Mouse (Mus musculus): ENCODE measurements around the gene Zbtb8a.
"Not testable (repeated sequence)": the region's sequence is repeated elsewhere in the genome, so short reads cannot be mapped to it uniquely, and the experiment has no call there.

The Zbtb8a gene

GRCm38 (mm10) chr4:129376961-129377545 lies 863 bp downstream of the Zbtb8a start:
- peak; percentile 31 to 33 for DNase-seq (ENCODE audit: low spot score in 2 of 2)

- DNase-seq (ENCODE audit: low spot score in 2 of 2), result no peak
Measured at GRCm38 (mm10) chr4:129375821-129376220, 2.1 kb downstream of the Zbtb8a start.

- no peak for DNase-seq (ENCODE audit: low spot score in 2 of 2)
Measured at GRCm38 (mm10) chr4:129375000-129375399, 2.9 kb downstream of the Zbtb8a start.

- DNase-seq (ENCODE audit: low spot score in 2 of 2), result no peak
Measured at GRCm38 (mm10) chr4:129374219-129374755, 3.6 kb downstream of the Zbtb8a start.

GRCm38 (mm10) chr4:129373202-129373976 lies 4.5 kb downstream of the Zbtb8a start:
- no peak for DNase-seq (ENCODE audit: low spot score in 2 of 2)

- no peak for DNase-seq (ENCODE audit: low spot score in 2 of 2)
Measured at GRCm38 (mm10) chr4:129371391-129371790, 6.5 kb downstream of the Zbtb8a start.

- DNase-seq (ENCODE audit: low spot score in 2 of 2), result no peak
Measured at GRCm38 (mm10) chr4:129365224-129365623, 12.7 kb downstream of the Zbtb8a start.

GRCm38 (mm10) chr4:129364379-129364778 lies 13.5 kb downstream of the Zbtb8a start:
- DNase-seq (ENCODE audit: low spot score in 2 of 2), result no peak

- DNase-seq (ENCODE audit: low spot score in 2 of 2), result no peak
Measured at GRCm38 (mm10) chr4:129363463-129363862, 14.5 kb downstream of the Zbtb8a start.

GRCm38 (mm10) chr4:129362771-129363170 lies 15.1 kb downstream of the Zbtb8a start:
- DNase-seq (ENCODE audit: low spot score in 2 of 2), result no peak

- DNase-seq (ENCODE audit: low spot score in 2 of 2), result not testable (repeated sequence)
Measured at GRCm38 (mm10) chr4:129362238-129362637, 15.7 kb downstream of the Zbtb8a start.

GRCm38 (mm10) chr4:129357613-129358163 lies 20.2 kb downstream of the Zbtb8a start:
- DNase-seq (ENCODE audit: low spot score in 2 of 2), result no peak

- DNase-seq (ENCODE audit: low spot score in 2 of 2), result no peak
Measured at GRCm38 (mm10) chr4:129354236-129354635, 23.7 kb downstream of the Zbtb8a start.

GRCm38 (mm10) chr4:129353176-129353575 lies 24.7 kb downstream of the Zbtb8a start:
- DNase-seq (ENCODE audit: low spot score in 2 of 2), result no peak

GRCm38 (mm10) chr4:129351111-129351510 lies 26.8 kb downstream of the Zbtb8a start:
- DNase-seq (ENCODE audit: low spot score in 2 of 2), result no peak

- peak; percentile 57 to 78 for DNase-seq (ENCODE audit: low spot score in 2 of 2)
Measured at GRCm38 (mm10) chr4:129350644-129351043, 27.3 kb downstream of the Zbtb8a start.

GRCm38 (mm10) chr4:129346481-129347154 lies 31.3 kb downstream of the Zbtb8a start:
- no peak for DNase-seq (ENCODE audit: low spot score in 2 of 2)

GRCm38 (mm10) chr4:129342705-129343104 lies 35.2 kb downstream of the Zbtb8a start:
- DNase-seq (ENCODE audit: low spot score in 2 of 2), result no peak

GRCm38 (mm10) chr4:129341888-129342287 lies 36.0 kb downstream of the Zbtb8a start:
- DNase-seq (ENCODE audit: low spot score in 2 of 2), result no peak

- DNase-seq (ENCODE audit: low spot score in 2 of 2), result no peak
Measured at GRCm38 (mm10) chr4:129339743-129340142, 38.2 kb downstream of the Zbtb8a start.

- DNase-seq (ENCODE audit: low spot score in 2 of 2), result no peak
Measured at GRCm38 (mm10) chr4:129336291-129336690, 41.6 kb downstream of the Zbtb8a start.
